Mouse (Mus musculus): Measurements from ENCODE around the gene Fchsd2.

DNA sequence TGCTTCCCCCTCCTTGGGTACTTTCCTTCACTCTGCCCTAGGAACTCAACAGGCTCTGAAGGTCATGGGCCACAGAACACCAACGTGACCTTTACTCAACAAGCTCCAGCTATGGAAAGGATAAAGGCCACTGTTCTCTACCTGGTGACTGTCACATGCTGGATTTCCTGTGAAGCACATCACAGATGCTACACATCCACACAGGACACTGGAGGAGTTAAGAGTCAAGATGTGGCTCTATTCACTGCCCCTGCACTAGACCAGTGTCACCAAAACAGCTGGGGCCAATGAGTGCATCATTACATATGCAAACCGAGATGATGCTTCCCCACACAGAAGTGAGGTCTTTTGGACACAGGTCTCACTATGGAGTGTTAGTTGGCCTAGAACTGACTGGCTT is 25.1 kb upstream of the Fchsd2 start:
- TF ChIP-seq POLR2A (IDR thresholded peaks at IDR 0.05; ENCODE audit: insufficient read depth, low read depth, low read length): no peak
- no peak for TF ChIP-seq CTCF (IDR thresholded peaks at IDR 0.05; ENCODE audit: insufficient read depth, low read depth, low read length)
